Mouse (Mus musculus) liver, embryonic 13.5 days (tissue): ENCODE results near the gene Mybpc1. TPM values are rescaled to one million over a fixed set of nuclear protein-coding genes. Genes with fewer than 3 reads are reported as not detected.

Experiments
- ATAC-seq: fragments of 200-750 bp; cut with Nextera tagmentation; 2 replicates; pipeline ENCODE4 v1.8.0; 2017; ENCODE audit warnings: low read depth, mild to moderate bottlenecking, moderate number of reproducible peaks, moderate library complexity
- DNase-seq: peaks from one replicate; pipeline ENCODE4 v3.0.0; 2022
- H3K27ac ChIP-seq: fragments of 300-500 bp; sonication (generic); 2 replicates; pipeline ENCODE4 v1.5.1; 2015; ENCODE audit warnings: moderate library complexity, mild to moderate bottlenecking, inconsistent platforms
- H3K27me3 ChIP-seq: fragments of 300-500 bp; sonication (generic); 2 replicates; pipeline ENCODE4 v1.6.1; 2015; ENCODE audit warnings: mild to moderate bottlenecking, inconsistent platforms
- H3K36me3 ChIP-seq: fragments of 300-500 bp; sonication (generic); 2 replicates; pipeline ENCODE4 v1.6.1; 2015; ENCODE audit warnings: mild to moderate bottlenecking, inconsistent platforms
- H3K4me1 ChIP-seq: fragments of 300-500 bp; sonication (generic); replicated peaks from 2 replicates; pipeline ENCODE4 v1.6.1; 2015; ENCODE audit warnings: inconsistent platforms
- H3K4me2 ChIP-seq: fragments of 300-500 bp; sonication (generic); 2 replicates; pipeline ENCODE4 v1.6.1; 2015; ENCODE audit warnings: inconsistent platforms, mild to moderate bottlenecking, moderate library complexity
- H3K4me3 ChIP-seq: fragments of 300-500 bp; sonication (generic); replicated peaks from 2 replicates; pipeline ENCODE4 v1.5.1; 2015; ENCODE audit warnings: mild to moderate bottlenecking, inconsistent platforms
- H3K9ac ChIP-seq: fragments of 300-500 bp; sonication (generic); 2 replicates; pipeline ENCODE4 v1.6.1; 2015; ENCODE audit warnings: mild to moderate bottlenecking, inconsistent platforms
- H3K9me3 ChIP-seq: fragments of 300-500 bp; sonication (generic); replicated peaks from 2 replicates; pipeline ENCODE4 v1.6.1; 2016; ENCODE audit warnings: inconsistent platforms
- WGBS: fragments of 180-500 bp; shearing (Covaris S2); methylation state at CpG from one replicate; pipeline ENCODE4 v1.1.7; 2015; ENCODE audit not compliant: insufficient replicate concordance; 5-methylcytosine and 5-hydroxymethylcytosine counted together
- polyA plus RNA-seq: library from polyadenylated mRNA; unstranded; fragments of >200 nt; fragmentation: Nextera tagmentation; extraction: Ambion mirVana; gene quantifications from 2 replicates; pipeline ENCODE4 v1.2.1, GENCODE M21; 2015

The Mybpc1 gene
- polyA plus RNA-seq = 0.44 and 0.62 TPM in 2 replicates

GRCm38 (mm10) chr10:88604943-88605342, at the start of gene Mybpc1:
Gene Mybpc1, minus strand, starts transcription at chr10:88605152.
- Histone ChIP-seq H3K4me2 (no peak within 1 kb of the TSS), H3K4me1 (no peaks in the 10 kb centered on the region), H3K9me3 (no peaks in the 10 kb centered on the region), H3K9ac (no peak within 1 kb of the TSS), H3K27ac (no peak within 1 kb of the TSS), H3K36me3 (no peaks in the 10 kb centered on the region), H3K4me3 (no peak within 1 kb of the TSS), H3K27me3 (no peaks in the 10 kb centered on the region)
- ATAC-seq (no peak), DNase-seq (no peak)
- WGBS = 45% methylated on average over 16 of the region's 16 CpGs

- no peaks in the 10 kb centered on the region for H3K4me1 ChIP-seq
- no peak overlapping the region for H3K27ac ChIP-seq
- no peak overlapping the region for H3K4me3 ChIP-seq
- DNase-seq (no peak), ATAC-seq (no peak)
- H3K9me3 ChIP-seq = 0 out of 2 replicates have a peak, but pooled peaks cover 4% of the 10 kb centered on the region
- no peaks in the 10 kb centered on the region for H3K27me3 ChIP-seq
- H3K9ac ChIP-seq = no peak overlapping the region
- H3K4me2 ChIP-seq = no peak overlapping the region
- no peaks in the 10 kb centered on the region for H3K36me3 ChIP-seq
- 33% methylated on average over 5 of the region's 5 CpGs for WGBS
These were observed 40.5 kb upstream of the Mybpc1 start for GRCm38 (mm10) chr10:88645448-88645847.

GRCm38 (mm10) chr10:88631330-88631953, 26.5 kb upstream of the Mybpc1 start:
- 65% methylated on average over 10 of the region's 10 CpGs for WGBS
- Histone ChIP-seq H3K4me3 (no peak overlapping the region), H3K4me2 (no peak overlapping the region), H3K9ac (no peak overlapping the region), H3K36me3 (no peaks in the 10 kb centered on the region), H3K27me3 (no peaks in the 10 kb centered on the region), H3K4me1 (no peaks in the 10 kb centered on the region), H3K27ac (no peak overlapping the region), H3K9me3 (no peaks in the 10 kb centered on the region)
- DNase-seq (no peak), ATAC-seq (no peak)

- Histone ChIP-seq H3K4me3 (no peak overlapping the region), H3K27ac (no peak overlapping the region), H3K4me2 (no peak overlapping the region), H3K27me3 (no peaks in the 10 kb centered on the region), H3K4me1 (no peaks in the 10 kb centered on the region), H3K9me3 (no peaks in the 10 kb centered on the region), H3K9ac (no peak overlapping the region), H3K36me3 (no peaks in the 10 kb centered on the region)
- no peak for ATAC-seq
- WGBS = 65% methylated on average over 2 of the region's 2 CpGs
- DNase-seq = no peak
These were observed 25.8 kb upstream of the Mybpc1 start for GRCm38 (mm10) chr10:88630663-88631329.

- no peaks in the 10 kb centered on the region for H3K27me3 ChIP-seq
- no peak overlapping the region for H3K27ac ChIP-seq
- no peak overlapping the region for H3K4me3 ChIP-seq
- H3K9me3 ChIP-seq = no peaks in the 10 kb centered on the region
- no peaks in the 10 kb centered on the region for H3K4me1 ChIP-seq
- no peak for ATAC-seq
- no peak for DNase-seq
- no peak overlapping the region for H3K4me2 ChIP-seq
- no peak overlapping the region for H3K9ac ChIP-seq
- H3K36me3 ChIP-seq = no peaks in the 10 kb centered on the region
- WGBS = 77% methylated on average over 4 of the region's 4 CpGs
These were observed 22.1 kb upstream of the Mybpc1 start for GRCm38 (mm10) chr10:88627052-88627451.

GRCm38 (mm10) chr10:88626176-88626575, 21.2 kb upstream of the Mybpc1 start:
- ATAC-seq (no peak), DNase-seq (no peak)
- Histone ChIP-seq H3K9me3 (no peaks in the 10 kb centered on the region), H3K4me3 (no peak overlapping the region), H3K9ac (no peak overlapping the region), H3K4me1 (no peaks in the 10 kb centered on the region), H3K36me3 (no peaks in the 10 kb centered on the region), H3K27ac (no peak overlapping the region), H3K4me2 (no peak overlapping the region), H3K27me3 (no peaks in the 10 kb centered on the region)
- 69% methylated on average over 3 of the region's 3 CpGs for WGBS

GRCm38 (mm10) chr10:88624300-88624699, 19.3 kb upstream of the Mybpc1 start:
- no peak for ATAC-seq
- H3K9ac ChIP-seq = no peak overlapping the region

GRCm38 (mm10) chr10:88622624-88623023, 17.7 kb upstream of the Mybpc1 start:
- Histone ChIP-seq H3K4me1 (no peaks in the 10 kb centered on the region), H3K4me3 (no peak overlapping the region), H3K4me2 (no peak overlapping the region), H3K9me3 (no peaks in the 10 kb centered on the region), H3K36me3 (no peaks in the 10 kb centered on the region), H3K27ac (no peak overlapping the region), H3K27me3 (no peaks in the 10 kb centered on the region), H3K9ac (no peak overlapping the region)
- DNase-seq (no peak), ATAC-seq (no peak)
- WGBS = 71% methylated on average over 16 of the region's 16 CpGs

More at GRCm38 (mm10) chr10:88624300-88624699, 19.3 kb upstream of the Mybpc1 start:
- Histone ChIP-seq H3K4me3 (no peak overlapping the region), H3K4me2 (no peak overlapping the region), H3K27me3 (no peaks in the 10 kb centered on the region), H3K9me3 (no peaks in the 10 kb centered on the region), H3K36me3 (no peaks in the 10 kb centered on the region), H3K27ac (no peak overlapping the region), H3K4me1 (no peaks in the 10 kb centered on the region)
- 67% methylated on average over 11 of the region's 11 CpGs for WGBS
- no peak for DNase-seq

- H3K4me1 ChIP-seq = no peaks in the 10 kb centered on the region
- DNase-seq (no peak), ATAC-seq (no peak)
- no peak overlapping the region for H3K4me3 ChIP-seq
- H3K27me3 ChIP-seq = no peaks in the 10 kb centered on the region
- no peaks in the 10 kb centered on the region for H3K9me3 ChIP-seq
- H3K4me2 ChIP-seq = no peak overlapping the region
- H3K9ac ChIP-seq = no peak overlapping the region
- no peaks in the 10 kb centered on the region for H3K36me3 ChIP-seq
- WGBS = 60% methylated on average over 3 of the region's 3 CpGs
- H3K27ac ChIP-seq = no peak overlapping the region
These were observed 15.9 kb upstream of the Mybpc1 start for GRCm38 (mm10) chr10:88620809-88621208.

- ATAC-seq (no peak), DNase-seq (no peak)
- 72% methylated on average over 11 of the region's 11 CpGs for WGBS
- Histone ChIP-seq H3K9me3 (no peaks in the 10 kb centered on the region), H3K9ac (no peak overlapping the region), H3K36me3 (no peaks in the 10 kb centered on the region), H3K4me3 (no peak overlapping the region), H3K4me1 (no peaks in the 10 kb centered on the region), H3K27me3 (no peaks in the 10 kb centered on the region), H3K4me2 (no peak overlapping the region), H3K27ac (no peak overlapping the region)
These were observed 8.1 kb upstream of the Mybpc1 start for GRCm38 (mm10) chr10:88613051-88613450.

- WGBS = 60% methylated on average over 7 of the region's 7 CpGs
- no peak for DNase-seq
- no peak for ATAC-seq
These were observed 1.7 kb upstream of the Mybpc1 start for GRCm38 (mm10) chr10:88606686-88607085.

GRCm38 (mm10) chr10:88606065-88606464, 1.1 kb upstream of the Mybpc1 start:
- H3K4me3 ChIP-seq = no peak overlapping the region
- H3K36me3 ChIP-seq = no peaks in the 10 kb centered on the region
- no peak overlapping the region for H3K27ac ChIP-seq
- H3K4me1 ChIP-seq = no peaks in the 10 kb centered on the region
- no peak for DNase-seq
- 71% methylated on average over 8 of the region's 8 CpGs for WGBS
- H3K27me3 ChIP-seq = no peaks in the 10 kb centered on the region
- H3K4me2 ChIP-seq = no peak overlapping the region
- no peak overlapping the region for H3K9ac ChIP-seq
- no peaks in the 10 kb centered on the region for H3K9me3 ChIP-seq
- no peak for ATAC-seq

More at GRCm38 (mm10) chr10:88606686-88607085, 1.7 kb upstream of the Mybpc1 start:
- Histone ChIP-seq H3K9ac (no peak overlapping the region), H3K4me1 (no peaks in the 10 kb centered on the region), H3K27ac (no peak overlapping the region), H3K27me3 (no peaks in the 10 kb centered on the region), H3K36me3 (no peaks in the 10 kb centered on the region), H3K9me3 (no peaks in the 10 kb centered on the region), H3K4me2 (no peak overlapping the region), H3K4me3 (no peak overlapping the region)
